Mouse (Mus musculus) stomach, embryonic 14.5 days (tissue): ENCODE results near the gene Ankrd52. TPM values are rescaled to one million over a fixed set of nuclear protein-coding genes. Genes with fewer than 3 reads are reported as not detected.

Experiments
- ATAC-seq: fragments of 200-750 bp; cut with Nextera tagmentation; 2 replicates; pipeline ENCODE4 v1.8.0; 2017; ENCODE audit warnings: low read depth, moderate TSS enrichment; ENCODE audit not compliant: insufficient number of reproducible peaks, insufficient read depth, low FRiP score
- H3K27ac ChIP-seq: fragments of 300-500 bp; sonication (generic); 2 replicates; pipeline ENCODE4 v1.5.1; 2014; ENCODE audit warnings: mild to moderate bottlenecking, low read length, moderate library complexity, mixed read lengths
- H3K27me3 ChIP-seq: fragments of 300-500 bp; sonication (generic); 2 replicates; pipeline ENCODE4 v1.6.1; 2014; ENCODE audit warnings: low read length, control low read depth, mixed read lengths; ENCODE audit not compliant: control insufficient read depth, insufficient read depth
- H3K36me3 ChIP-seq: fragments of 300-500 bp; sonication (generic); 2 replicates; pipeline ENCODE4 v1.6.1; 2014; ENCODE audit warnings: mild to moderate bottlenecking, control low read depth, low read length, moderate library complexity, mixed read lengths; ENCODE audit not compliant: control insufficient read depth, insufficient read depth
- H3K4me1 ChIP-seq: fragments of 300-500 bp; sonication (generic); 2 replicates; pipeline ENCODE4 v1.6.1; 2014; ENCODE audit warnings: low read length, control low read depth, mixed read lengths; ENCODE audit not compliant: control insufficient read depth, insufficient read depth
- H3K4me2 ChIP-seq: fragments of 300-500 bp; sonication (generic); replicated peaks from 2 replicates; pipeline ENCODE4 v1.6.1; 2014; ENCODE audit warnings: low read depth, low read length, control low read depth
- H3K4me3 ChIP-seq: fragments of 300-500 bp; sonication (generic); 2 replicates; pipeline ENCODE4 v1.5.1; 2014; ENCODE audit warnings: low read depth, low read length, control low read depth
- H3K9ac ChIP-seq: fragments of 300-500 bp; sonication (generic); replicated peaks from 2 replicates; pipeline ENCODE4 v1.6.1; 2014; ENCODE audit warnings: low read depth, mild to moderate bottlenecking, control low read depth, low read length, moderate library complexity, mixed read lengths
- H3K9me3 ChIP-seq: fragments of 300-500 bp; sonication (generic); 2 replicates; pipeline ENCODE4 v1.6.1; 2016; ENCODE audit warnings: low read depth, low read length, control low read depth; ENCODE audit not compliant: control insufficient read depth
- WGBS: fragments of 180-500 bp; shearing (Covaris S2); extraction: QIAGEN DNeasy Blood & Tissue Kit; methylation state at CpG from one replicate; pipeline ENCODE4 v1.1.7; 2014; 5-methylcytosine and 5-hydroxymethylcytosine counted together
- polyA plus RNA-seq: library from polyadenylated mRNA; unstranded; fragments of >200 nt; fragmentation: Nextera tagmentation; extraction: Ambion mirVana; gene quantifications from 2 replicates; pipeline ENCODE4 v1.2.1, GENCODE M21; 2014

Ankrd52 gene
- polyA plus RNA-seq, 1 experiment from 2014 or later, result 16.7 TPM

- no peak overlapping the region for H3K4me3 ChIP-seq
- ATAC-seq, result peak; percentile 70
- no peak overlapping the region for H3K9ac ChIP-seq
- no peaks in the 10 kb centered on the region for H3K4me1 ChIP-seq
- whole genome bisulfite sequencing, result 26% methylated on average over 5 of the region's 5 CpGs
- no peaks in the 10 kb centered on the region for H3K9me3 ChIP-seq
- H3K36me3 ChIP-seq, result peaks cover 5% of the 10 kb centered on the region; the same call in 1 of the 2 replicates
- H3K27ac ChIP-seq, result no peak overlapping the region
- no peaks in the 10 kb centered on the region for H3K27me3 ChIP-seq
- H3K4me2 ChIP-seq, result no peak overlapping the region
Observed at GRCm38 (mm10) chr10:128400338-128400737, 23.4 kb downstream of the Ankrd52 start.

GRCm38 (mm10) chr10:128401056-128401455 lies 24.1 kb downstream of the Ankrd52 start, which contains the start of gene Slc39a5:
Gene Slc39a5, minus strand, starts transcription at chr10:128401229.
- Histone ChIP-seq H3K4me2 (no peak within 1 kb of the TSS), H3K9me3 (no peaks in the 10 kb centered on the region), H3K9ac (no peak within 1 kb of the TSS), H3K4me1 (no peaks in the 10 kb centered on the region), H3K4me3 (no peak within 1 kb of the TSS), H3K27ac (no peak within 1 kb of the TSS), H3K27me3 (no peaks in the 10 kb centered on the region), H3K36me3 (no peaks in the 10 kb centered on the region; the same call in 1 of the 2 replicates)
- no peak for ATAC-seq
- 24% methylated on average over 2 of the region's 2 CpGs for WGBS

- WGBS, result 79% methylated on average over 9 of the region's 9 CpGs
- H3K9me3 ChIP-seq, result no peaks in the 10 kb centered on the region
- H3K4me1 ChIP-seq, result no peaks in the 10 kb centered on the region
- no peak for ATAC-seq
- no peaks in the 10 kb centered on the region for H3K27me3 ChIP-seq
- no peak overlapping the region for H3K9ac ChIP-seq
- H3K4me2 ChIP-seq, result no peak overlapping the region
- no peak overlapping the region for H3K4me3 ChIP-seq
- no peaks in the 10 kb centered on the region; the same call in 1 of the 2 replicates for H3K36me3 ChIP-seq
- H3K27ac ChIP-seq, result no peak overlapping the region
Observed at GRCm38 (mm10) chr10:128401638-128402037, 24.7 kb downstream of the Ankrd52 start.

- Histone ChIP-seq H3K4me3 (no peak overlapping the region), H3K27me3 (no peaks in the 10 kb centered on the region), H3K36me3 (peaks cover 6% of the 10 kb centered on the region; the same call in 1 of the 2 replicates), H3K4me1 (no peaks in the 10 kb centered on the region), H3K9me3 (no peaks in the 10 kb centered on the region), H3K27ac (no peak overlapping the region), H3K9ac (no peak overlapping the region), H3K4me2 (no peak overlapping the region)
- 84% methylated on average over 7 of the region's 7 CpGs for WGBS
- no peak for ATAC-seq
Observed at GRCm38 (mm10) chr10:128403931-128404330, 27.0 kb downstream of the Ankrd52 start.

- ATAC-seq, result no peak
- Histone ChIP-seq H3K9me3 (no peaks in the 10 kb centered on the region), H3K27me3 (no peaks in the 10 kb centered on the region), H3K4me2 (peak overlapping the region; percentile 75), H3K4me3 (peak overlapping the region; percentile 76), H3K9ac (peak overlapping the region; percentile 55), H3K36me3 (peaks cover 7% of the 10 kb centered on the region; the same call in 1 of the 2 replicates), H3K27ac (peak overlapping the region; percentile 55; the same call in 1 of the 2 replicates), H3K4me1 (peaks cover 15% of the 10 kb centered on the region; the same call in 1 of the 2 replicates)
- WGBS, result 19% methylated on average over 35 of the region's 35 CpGs
Observed at GRCm38 (mm10) chr10:128408591-128409535, 31.9 kb downstream of the Ankrd52 start.

GRCm38 (mm10) chr10:128409692-128410559 lies 33.0 kb downstream of the Ankrd52 start:
- Histone ChIP-seq H3K4me2 (peak overlapping the region; percentile 94), H3K27ac (peak overlapping the region; percentile 92; the same call in 1 of the 2 replicates), H3K27me3 (no peaks in the 10 kb centered on the region), H3K4me3 (peak overlapping the region; percentile 76), H3K9me3 (no peaks in the 10 kb centered on the region), H3K36me3 (peaks cover 11% of the 10 kb centered on the region), H3K9ac (peak overlapping the region; percentile 55; the same call in 1 of the 2 replicates), H3K4me1 (peaks cover 15% of the 10 kb centered on the region; the same call in 1 of the 2 replicates)
- WGBS, result 5% methylated on average over 36 of the region's 36 CpGs
- ATAC-seq, result peak; percentile 88

- WGBS, result 17% methylated on average over 4 of the region's 4 CpGs
- H3K4me1 ChIP-seq, result peaks cover 15% of the 10 kb centered on the region; the same call in 1 of the 2 replicates
- peak overlapping the region; percentile 94 for H3K4me2 ChIP-seq
- H3K9me3 ChIP-seq, result no peaks in the 10 kb centered on the region
- H3K36me3 ChIP-seq, result peaks cover 16% of the 10 kb centered on the region
- 0 out of 2 replicates have a peak overlapping the region, but pooled peaks have one; percentile 77 for H3K9ac ChIP-seq
- peak overlapping the region; percentile 76 for H3K4me3 ChIP-seq
- peak overlapping the region; percentile 92; the same call in 1 of the 2 replicates for H3K27ac ChIP-seq
- no peak for ATAC-seq
- no peaks in the 10 kb centered on the region for H3K27me3 ChIP-seq
Observed at GRCm38 (mm10) chr10:128410560-128410845, 33.6 kb downstream of the Ankrd52 start.
